Mouse (Mus musculus): ENCODE results near the gene Slc7a4. TPM values are rescaled to one million over a fixed set of nuclear protein-coding genes. Genes with fewer than 3 reads are reported as not detected.
"Not testable (repeated sequence)": the region's sequence is repeated elsewhere in the genome, so short reads cannot be mapped to it uniquely, and the experiment has no call there.

Gene Slc7a4
- total RNA-seq, 2 experiments from 2014 or later = 1.4 to 2.3 TPM

- intact Hi-C loops (cut with DNase I) = no loop called here
- DNase-seq (ENCODE audit: low spot score) = no peak
These were observed 18.8 kb downstream of the Slc7a4 start for GRCm38 (mm10) chr16:17564221-17564620.

- DNase-seq (ENCODE audit: low spot score) = no peak
- intact Hi-C loops (cut with DNase I) = no loop called here
These were observed 19.4 kb downstream of the Slc7a4 start for GRCm38 (mm10) chr16:17563580-17563979.

- intact Hi-C loops (cut with DNase I) = no loop called here
- peak; percentile 29 for DNase-seq (ENCODE audit: low spot score)
These were observed 21.2 kb downstream of the Slc7a4 start, which contains the start of gene P2rx6 for GRCm38 (mm10) chr16:17561751-17562208. Gene P2rx6 (plus strand): TSS chr16:17561885.

GRCm38 (mm10) chr16:17561128-17561750 is 21.8 kb downstream of the Slc7a4 start, which contains the start of gene Lrrc74b:
Gene Lrrc74b (minus strand): TSS chr16:17561247.
- DNase-seq (ENCODE audit: low spot score) = peak; percentile 40
- intact Hi-C loops (cut with DNase I) = no loop called here

GRCm38 (mm10) chr16:17559396-17560027 is 23.5 kb downstream of the Slc7a4 start:
- intact Hi-C loops (cut with DNase I) = loop anchor here (10.0 kb wide), 1 partner anchor 255 kb away; no protein-coding TSS in a partner anchor
- DNase-seq (ENCODE audit: low spot score) = no peak

GRCm38 (mm10) chr16:17558811-17559210 is 24.2 kb downstream of the Slc7a4 start:
- DNase-seq (ENCODE audit: low spot score) = no peak
- intact Hi-C loops (cut with DNase I) = loop anchor here (1.0 to 10.0 kb wide), 2 partner anchors 55 to 256 kb away; no protein-coding TSS in a partner anchor

- intact Hi-C loops (cut with DNase I) = loop anchor here (1.0 to 10.0 kb wide), 2 partner anchors 56 to 257 kb away; no protein-coding TSS in a partner anchor
- DNase-seq (ENCODE audit: low spot score) = no peak
These were observed 25.0 kb downstream of the Slc7a4 start for GRCm38 (mm10) chr16:17557947-17558480.

- no peak for DNase-seq (ENCODE audit: low spot score)
- intact Hi-C loops (cut with DNase I) = loop anchor here (10.0 kb wide), 1 partner anchor 258 kb away; no protein-coding TSS in a partner anchor
These were observed 26.1 kb downstream of the Slc7a4 start for GRCm38 (mm10) chr16:17556907-17557306.

- DNase-seq (ENCODE audit: low spot score) = no peak
- intact Hi-C loops (cut with DNase I) = loop anchor here (10.0 kb wide), 1 partner anchor 259 kb away; no protein-coding TSS in a partner anchor
These were observed 26.8 kb downstream of the Slc7a4 start for GRCm38 (mm10) chr16:17556180-17556579.

- not testable (repeated sequence) for DNase-seq (ENCODE audit: low spot score)
- intact Hi-C loops (cut with DNase I) = loop anchor here (10.0 kb wide), 1 partner anchor 260 kb away; no protein-coding TSS in a partner anchor
These were observed 28.3 kb downstream of the Slc7a4 start for GRCm38 (mm10) chr16:17554702-17555101.

- DNase-seq (ENCODE audit: low spot score) = no peak
- intact Hi-C loops (cut with DNase I) = loop anchor here (10.0 kb wide), 1 partner anchor 261 kb away; no protein-coding TSS in a partner anchor
These were observed 28.9 kb downstream of the Slc7a4 start for GRCm38 (mm10) chr16:17553910-17554685.

GRCm38 (mm10) chr16:17552837-17553236 is 30.2 kb downstream of the Slc7a4 start:
- intact Hi-C loops (cut with DNase I) = loop anchor here (10.0 kb wide), 1 partner anchor 262 kb away; no protein-coding TSS in a partner anchor
- DNase-seq (ENCODE audit: low spot score) = no peak

- intact Hi-C loops (cut with DNase I) = no loop called here
- no peak for DNase-seq (ENCODE audit: low spot score)
These were observed 40.4 kb downstream of the Slc7a4 start for GRCm38 (mm10) chr16:17542632-17543031.

GRCm38 (mm10) chr16:17536584-17536983 is 46.4 kb downstream of the Slc7a4 start:
- no peak for DNase-seq (ENCODE audit: low spot score)
- intact Hi-C loops (cut with DNase I) = no loop called here

- intact Hi-C loops (cut with DNase I) = no loop called here
- DNase-seq (ENCODE audit: low spot score) = no peak
These were observed 50.2 kb downstream of the Slc7a4 start for GRCm38 (mm10) chr16:17532676-17533329.

- intact Hi-C loops (cut with DNase I) = no loop called here
- no peak for DNase-seq (ENCODE audit: low spot score)
These were observed 50.7 kb downstream of the Slc7a4 start for GRCm38 (mm10) chr16:17532271-17532670.

GRCm38 (mm10) chr16:17530640-17531288 is 52.2 kb downstream of the Slc7a4 start, which contains the start of gene Thap7:
Gene Thap7 (minus strand): TSS chr16:17531136.
- intact Hi-C loops (cut with DNase I) = loop anchor here (1.0 to 2.0 kb wide), 2 partner anchors 20 to 128 kb away; no protein-coding TSS in a partner anchor
- DNase-seq (ENCODE audit: low spot score) = peak; percentile 92

GRCm38 (mm10) chr16:17529981-17530586 is 52.9 kb downstream of the Slc7a4 start:
- no peak for DNase-seq (ENCODE audit: low spot score)
- intact Hi-C loops (cut with DNase I) = loop anchor here (1.0 to 2.0 kb wide), 2 partner anchors 20 to 127 kb away; no protein-coding TSS in a partner anchor

All from heart, postnatal 25 days (tissue).